Mouse (Mus musculus) telencephalon, adult 2 months (tissue): ENCODE data around the gene Unc45a.

Source experiments
- DNase-seq: peaks from one replicate; pipeline ENCODE4 v3.0.0-alpha.2; 2011; ENCODE audit warnings: low read depth, low spot score

Unc45a gene

GRCm38 (mm10) chr7:80283226-80283918 lies 57.4 kb downstream of the Unc45a start:
- DNase-seq, result no peak

GRCm38 (mm10) chr7:80281646-80282045 lies 59.2 kb downstream of the Unc45a start:
- no peak for DNase-seq

GRCm38 (mm10) chr7:80280998-80281397 lies 59.8 kb downstream of the Unc45a start:
- no peak for DNase-seq

- no peak for DNase-seq
Observed at GRCm38 (mm10) chr7:80280032-80280431, 60.8 kb downstream of the Unc45a start.

GRCm38 (mm10) chr7:80276374-80276773 lies 64.4 kb downstream of the Unc45a start:
- no peak for DNase-seq
